Comparison of ENCODE assay signal across 8 mouse cellular contexts in the genomic region with DNA sequence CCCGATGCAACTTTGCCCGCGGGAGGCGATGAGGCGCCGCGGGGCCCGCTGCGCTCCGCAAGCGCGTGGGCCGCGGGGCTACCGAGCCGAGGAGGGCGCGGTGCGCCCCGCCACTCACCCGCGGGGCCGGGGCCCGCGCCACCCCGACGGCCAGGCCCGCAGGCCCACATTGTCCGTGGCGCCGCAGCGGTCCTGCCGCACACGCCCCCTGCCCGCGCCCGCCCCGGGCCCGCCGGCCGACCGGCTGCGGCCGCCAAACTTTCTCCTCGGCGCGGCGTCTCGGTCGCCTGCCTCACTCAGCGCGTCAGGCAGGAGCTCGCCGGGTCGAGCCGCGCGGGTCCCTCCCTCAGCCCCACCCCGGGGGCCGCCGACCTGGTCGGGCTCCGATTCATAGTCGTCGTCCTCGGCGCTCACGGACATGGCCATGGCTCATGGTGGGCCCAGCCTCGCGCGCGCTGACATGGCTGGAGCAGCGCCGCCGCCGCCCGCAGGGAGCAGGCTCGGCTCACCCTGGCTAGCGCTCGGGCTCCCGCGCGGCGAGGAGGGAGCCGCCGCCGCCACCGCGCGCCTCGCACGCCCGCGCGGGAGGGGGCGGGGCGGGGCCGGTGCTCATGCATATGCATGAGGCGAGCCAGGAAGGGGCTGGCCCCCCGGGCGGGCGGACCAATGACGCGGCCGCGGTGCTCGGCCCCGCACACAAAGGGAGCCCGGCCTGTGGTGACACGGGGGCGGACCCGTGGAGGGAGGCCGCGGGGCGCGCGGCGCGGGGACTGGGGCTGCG. TPM values are rescaled to one million over a fixed set of nuclear protein-coding genes. Genes with fewer than 3 reads are reported as not detected.
A peak's percentile ranks its signal among the peaks of the same experiment; 100 is the strongest.
DNase-seq lines count a peak whose midpoint lies in the region; ATAC-seq and TF ChIP-seq lines count a peak whose summit lies in the region.

No protein-coding gene starts in this region.

- peaks cover 21% of the 10 kb centered on the region for H3K4me1 ChIP-seq in forebrain, embryonic 14.5 days (ENCODE audit: control insufficient read depth, insufficient read depth, low read length)
- H3K4me1 ChIP-seq in liver, postnatal 0 days (ENCODE audit: insufficient read depth) = peaks cover 30% of the 10 kb centered on the region
- H3K4me1 ChIP-seq in neural tube, embryonic 14.5 days (ENCODE audit: control insufficient read depth, insufficient read depth, low read length) = peaks cover 17% of the 10 kb centered on the region
- peaks cover 12% of the 10 kb centered on the region for H3K4me1 ChIP-seq in testis, adult 2 months (ENCODE audit: control insufficient read depth, insufficient read depth, low read length)

- peak overlapping the region; percentile 77 for H3K4me2 ChIP-seq in forebrain, embryonic 14.5 days (ENCODE audit: low read length)
- H3K4me2 ChIP-seq in liver, postnatal 0 days (ENCODE audit: low read depth, low read length) = peak overlapping the region; percentile 97
- H3K4me2 ChIP-seq in neural tube, embryonic 14.5 days (ENCODE audit: low read depth, low read length) = peak overlapping the region; percentile 90

- H3K9ac ChIP-seq in forebrain, embryonic 14.5 days (ENCODE audit: low read length) = peak overlapping the region; percentile 89
- peak overlapping the region; percentile 84 for H3K9ac ChIP-seq in liver, postnatal 0 days (replicated peaks)
- peak overlapping the region; percentile 93 for H3K9ac ChIP-seq in neural tube, embryonic 14.5 days (replicated peaks; ENCODE audit: low read depth, low read length)

- TF ChIP-seq POLR2A in testis, adult 2 months (IDR thresholded peaks at IDR 0.05; ENCODE audit: control insufficient read depth, low read depth, low read length) = no peak

- intact Hi-C loops in heart, postnatal 14 days (cut with DNase I) = no loop called here

- H3K4me3 ChIP-seq in forebrain, embryonic 14.5 days (ENCODE audit: low read depth, low read length) = peak overlapping the region; percentile 88
- H3K4me3 ChIP-seq in liver, postnatal 0 days (ENCODE audit: low read depth, low read length) = peak overlapping the region; percentile 82
- peak overlapping the region; percentile 85 for H3K4me3 ChIP-seq in neural tube, embryonic 14.5 days (ENCODE audit: low read depth, low read length)
- peak overlapping the region; percentile 96 for H3K4me3 ChIP-seq in testis, adult 2 months (ENCODE audit: control insufficient read depth, low read depth, low read length)

- no peaks in the 10 kb centered on the region for H3K36me3 ChIP-seq in forebrain, embryonic 14.5 days (ENCODE audit: control insufficient read depth, insufficient read depth, low read length)
- H3K36me3 ChIP-seq in liver, postnatal 0 days (replicated peaks; ENCODE audit: insufficient read depth, low read length) = no peaks in the 10 kb centered on the region
- no peaks in the 10 kb centered on the region for H3K36me3 ChIP-seq in neural tube, embryonic 14.5 days (ENCODE audit: control insufficient read depth, insufficient read depth, low read length)
- H3K36me3 ChIP-seq in testis, adult 2 months (ENCODE audit: control insufficient read depth, insufficient read depth, low read length) = no peaks in the 10 kb centered on the region

- peak; percentile 77 for DNase-seq in ES-CJ7 (ENCODE audit: low read depth, low spot score)
- DNase-seq in cerebellum, adult 11 months = peak; percentile 88
- peak; percentile 95 for DNase-seq in forebrain, embryonic 14.5 days (ENCODE audit: low spot score)
- peak; percentile 93 to 95 for DNase-seq in heart, postnatal 14 days
- peak; percentile 85 for DNase-seq in layer of hippocampus, adult 11-12 months (ENCODE audit: low spot score)
- peak; percentile 93 for DNase-seq in liver, postnatal 0 days

- peak; percentile 98 for ATAC-seq in forebrain, embryonic 14.5 days
- ATAC-seq in liver, postnatal 0 days = peak; percentile 95
- ATAC-seq in neural tube, embryonic 14.5 days (ENCODE audit: low read depth) = peak; percentile 97

- peak overlapping the region; percentile 95 for H3K27ac ChIP-seq in forebrain, embryonic 14.5 days (ENCODE audit: low read depth, low read length)
- peak overlapping the region; percentile 82 for H3K27ac ChIP-seq in liver, postnatal 0 days (ENCODE audit: low read depth)
- H3K27ac ChIP-seq in neural tube, embryonic 14.5 days (ENCODE audit: low read depth, low read length) = peak overlapping the region; percentile 96
- H3K27ac ChIP-seq in testis, adult 2 months (ENCODE audit: control insufficient read depth, insufficient read depth, low read depth, low read length) = peak overlapping the region; percentile 88

- no peaks in the 10 kb centered on the region for H3K27me3 ChIP-seq in forebrain, embryonic 14.5 days (replicated peaks; ENCODE audit: control insufficient read depth, insufficient read depth, low read length)
- H3K27me3 ChIP-seq in liver, postnatal 0 days (ENCODE audit: insufficient read depth, low read length) = no peaks in the 10 kb centered on the region
- no peaks in the 10 kb centered on the region for H3K27me3 ChIP-seq in neural tube, embryonic 14.5 days (ENCODE audit: control insufficient read depth, insufficient read depth, low read length)
- no peaks in the 10 kb centered on the region for H3K27me3 ChIP-seq in testis, adult 2 months (ENCODE audit: control insufficient read depth, insufficient read depth, low read length)

- no peaks in the 10 kb centered on the region for H3K9me3 ChIP-seq in forebrain, embryonic 14.5 days (replicated peaks; ENCODE audit: control insufficient read depth, low read length)
- H3K9me3 ChIP-seq in liver, postnatal 0 days (ENCODE audit: low read length) = no peaks in the 10 kb centered on the region
- no peaks in the 10 kb centered on the region for H3K9me3 ChIP-seq in neural tube, embryonic 14.5 days (ENCODE audit: control insufficient read depth, low read length)

- no peak for TF ChIP-seq EP300 in liver, postnatal 0 days (IDR thresholded peaks at IDR 0.05; ENCODE audit: low read depth)

- peak; percentile 12; the same call in 1 of the 2 replicates for TF ChIP-seq CTCF in liver, postnatal 0 days (IDR thresholded peaks at IDR 0.05; ENCODE audit: low read depth)
- no peak for TF ChIP-seq CTCF in testis, adult 2 months (IDR thresholded peaks at IDR 0.05; ENCODE audit: control insufficient read depth, insufficient read depth, insufficient replicate concordance, low read depth, low read length)

- WGBS in forebrain, embryonic 14.5 days = under 1% methylated on average over 80 of the region's 120 CpGs
- WGBS in liver, postnatal 0 days (ENCODE audit: insufficient replicate concordance) = under 1% methylated on average over 83 of the region's 120 CpGs
- WGBS in neural tube, embryonic 14.5 days = under 1% methylated on average over 75 of the region's 120 CpGs

RNA-seq across cellular contexts. Expression of gene Rnf34, which starts 50.1 kb away (rescaled TPM):
- 48.9 and 54.3 TPM in 2 replicates for polyA plus RNA-seq in forebrain, embryonic 14.5 days (2014; fragmentation: Nextera tagmentation; extraction: Ambion mirVana)
- 10 to 100 TPM; 27.3 to 27.7 TPM for total RNA-seq in heart, postnatal 14 days (2021)
- 8.0 and 8.3 TPM in 2 replicates for polyA plus RNA-seq in liver, postnatal 0 days (2015; fragmentation: Nextera tagmentation; extraction: Ambion mirVana)
- polyA plus RNA-seq in neural tube, embryonic 14.5 days (2014; fragmentation: Nextera tagmentation; extraction: Ambion mirVana) = 51.3 and 53.0 TPM in 2 replicates
- polyA plus RNA-seq in testis, adult 2 months (2012; rRNA removed) = 23.2 and 27.3 TPM in 2 replicates

Comparison
In these comparisons a context has a peak if more than half of its experiments do, and no peak if none do; other contexts are left out.
1. Peak in every context shown above with its lines: DNase-seq, ATAC-seq, H3K4me3 ChIP-seq and H3K27ac ChIP-seq.